Mouse (Mus musculus): ENCODE measurements around the gene Spen.

Spen gene

DNA sequence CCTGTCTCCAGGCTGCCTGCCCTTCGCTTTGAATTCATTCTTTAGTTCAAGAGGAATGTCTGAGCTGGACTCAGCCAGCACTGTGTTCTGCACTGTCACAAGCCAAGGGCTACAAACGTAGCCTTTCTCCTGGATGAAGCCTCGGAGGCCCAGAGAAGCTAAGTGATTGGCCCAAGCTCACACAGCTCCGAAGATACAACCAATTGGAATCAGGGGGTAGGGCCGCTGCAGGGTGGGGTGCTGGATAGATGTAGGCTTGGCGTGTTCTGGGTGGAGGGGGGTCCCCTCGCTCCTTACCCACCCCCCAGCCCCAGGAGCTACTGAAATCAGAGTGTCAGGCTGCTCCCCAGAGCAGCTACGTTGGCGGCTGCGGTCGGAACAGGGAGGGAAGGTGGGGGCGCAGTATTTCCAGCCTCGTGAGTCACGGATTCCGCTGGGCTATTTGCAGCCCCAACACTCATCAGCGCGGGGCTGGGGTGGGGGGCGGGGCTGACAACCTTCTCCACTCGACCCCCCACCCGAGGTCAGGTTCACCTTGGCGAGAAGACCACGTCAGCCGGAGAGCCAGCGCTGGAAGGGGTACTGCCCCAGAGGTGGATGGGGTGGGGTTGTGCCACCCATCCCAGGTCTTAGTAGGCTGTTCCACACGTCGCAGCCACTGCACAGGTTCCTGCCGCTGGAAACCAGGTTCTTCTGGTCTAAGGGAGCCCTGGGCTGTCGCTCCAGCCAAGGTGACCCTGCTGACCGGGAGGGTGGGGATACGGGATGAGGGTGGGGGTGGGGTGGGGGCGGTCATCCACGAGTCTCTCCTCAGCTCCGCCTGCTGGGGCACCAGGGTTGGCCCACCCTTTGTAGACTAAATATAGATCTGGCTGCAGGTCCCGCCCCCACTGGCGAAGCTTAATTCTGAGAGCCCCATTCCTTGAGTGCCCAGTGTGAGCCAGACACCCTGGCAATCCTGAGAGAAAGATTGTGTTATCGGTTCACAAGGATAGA lies 112.6 kb downstream of the Spen start:
- Histone ChIP-seq H3K27me3 (ENCODE audit: control insufficient read depth, insufficient read depth, low read length, poor library complexity, severe bottlenecking) (no peaks in the 10 kb centered on the region), H3K36me3 (ENCODE audit: control insufficient read depth, insufficient read depth, low read length, poor library complexity, severe bottlenecking) (no peaks in the 10 kb centered on the region)
- DNase-seq (ENCODE audit: low read depth, low spot score), result peak; percentile 84

DNA sequence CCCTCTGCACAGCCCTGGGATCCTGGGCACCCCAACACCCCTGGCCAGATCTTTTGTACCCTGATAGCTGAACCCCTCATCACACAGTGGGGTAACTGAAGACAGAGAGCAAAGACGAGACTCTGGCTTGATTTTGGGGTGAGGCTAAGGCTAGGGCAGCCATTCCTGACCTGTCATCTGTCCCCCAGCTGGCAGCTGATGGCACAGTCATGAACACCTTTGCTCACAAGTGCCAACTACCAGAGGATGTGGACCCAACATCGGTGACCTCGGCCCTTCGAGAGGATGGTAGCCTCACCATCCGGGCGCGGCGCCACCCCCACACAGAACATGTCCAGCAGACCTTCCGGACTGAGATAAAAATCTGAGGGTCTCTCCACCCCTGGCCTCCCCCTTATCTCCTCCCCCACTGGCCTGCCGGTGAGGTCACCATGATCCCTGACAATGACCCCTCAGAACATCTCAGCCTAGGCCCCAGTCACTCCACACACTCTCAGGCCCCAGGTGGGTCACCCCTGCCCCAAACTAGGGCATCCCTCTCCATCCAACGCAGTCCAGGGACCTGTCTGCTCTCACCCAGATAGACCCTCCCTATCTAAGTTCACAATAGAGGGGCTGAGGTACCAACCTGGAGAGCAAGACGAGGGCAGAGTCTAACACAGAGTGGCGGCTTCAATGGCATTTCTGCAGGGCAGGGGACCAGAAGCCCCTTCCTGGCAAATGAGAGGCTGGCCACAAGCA lies 114.5 kb downstream of the Spen start:
- Histone ChIP-seq H3K27me3 (ENCODE audit: control insufficient read depth, insufficient read depth, low read length, poor library complexity, severe bottlenecking) (no peaks in the 10 kb centered on the region), H3K36me3 (ENCODE audit: control insufficient read depth, insufficient read depth, low read length, poor library complexity, severe bottlenecking) (no peaks in the 10 kb centered on the region)
- DNase-seq (ENCODE audit: low read depth, low spot score), result no peak

DNA sequence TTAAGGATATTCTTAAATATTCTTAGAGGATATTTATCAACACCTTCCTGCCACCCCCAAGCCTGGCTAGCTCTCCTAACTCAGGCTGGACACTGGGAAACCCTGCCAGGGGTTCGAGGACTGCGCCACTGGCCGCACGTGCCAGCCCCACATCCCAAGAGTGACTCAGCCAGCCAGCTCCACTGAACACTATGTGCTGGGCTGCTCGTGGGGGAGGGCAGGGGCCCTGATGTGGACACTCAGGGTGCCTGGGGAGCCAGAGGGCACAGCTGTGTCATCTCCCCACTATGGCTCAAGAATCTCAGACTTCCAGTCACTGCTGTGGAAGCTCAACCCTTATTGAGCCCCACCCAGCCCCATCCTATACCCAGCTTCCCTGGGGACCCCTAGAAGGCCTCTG lies 115.1 kb downstream of the Spen start:
- Histone ChIP-seq H3K27me3 (ENCODE audit: control insufficient read depth, insufficient read depth, low read length, poor library complexity, severe bottlenecking) (no peaks in the 10 kb centered on the region), H3K36me3 (ENCODE audit: control insufficient read depth, insufficient read depth, low read length, poor library complexity, severe bottlenecking) (no peaks in the 10 kb centered on the region)
- no peak for DNase-seq (ENCODE audit: low read depth, low spot score)

GRCm38 (mm10) chr4:141422841-141423240 lies 115.6 kb downstream of the Spen start:
- Histone ChIP-seq H3K27me3 (ENCODE audit: control insufficient read depth, insufficient read depth, low read length, poor library complexity, severe bottlenecking) (no peaks in the 10 kb centered on the region), H3K36me3 (ENCODE audit: control insufficient read depth, insufficient read depth, low read length, poor library complexity, severe bottlenecking) (no peaks in the 10 kb centered on the region)
- no peak for DNase-seq (ENCODE audit: low read depth, low spot score)

- Histone ChIP-seq H3K27me3 (ENCODE audit: control insufficient read depth, insufficient read depth, low read length, poor library complexity, severe bottlenecking) (no peaks in the 10 kb centered on the region), H3K36me3 (ENCODE audit: control insufficient read depth, insufficient read depth, low read length, poor library complexity, severe bottlenecking) (no peaks in the 10 kb centered on the region)
- no peak for DNase-seq (ENCODE audit: low read depth, low spot score)
These were observed 117.0 kb downstream of the Spen start for GRCm38 (mm10) chr4:141421423-141421822.

GRCm38 (mm10) chr4:141420886-141421285 lies 117.5 kb downstream of the Spen start:
- Histone ChIP-seq H3K36me3 (ENCODE audit: control insufficient read depth, insufficient read depth, low read length, poor library complexity, severe bottlenecking) (no peaks in the 10 kb centered on the region), H3K27me3 (ENCODE audit: control insufficient read depth, insufficient read depth, low read length, poor library complexity, severe bottlenecking) (no peaks in the 10 kb centered on the region)
- DNase-seq (ENCODE audit: low read depth, low spot score), result no peak

GRCm38 (mm10) chr4:141420192-141420829 lies 118.1 kb downstream of the Spen start, which contains the start of gene Hspb7:
Gene Hspb7, plus strand, starts transcription at chr4:141420779.
- H3K27me3 ChIP-seq (ENCODE audit: control insufficient read depth, insufficient read depth, low read length, poor library complexity, severe bottlenecking), result no peaks in the 10 kb centered on the region
- no peaks in the 10 kb centered on the region for H3K36me3 ChIP-seq (ENCODE audit: control insufficient read depth, insufficient read depth, low read length, poor library complexity, severe bottlenecking)
- no peak for DNase-seq (ENCODE audit: low read depth, low spot score)

GRCm38 (mm10) chr4:141419398-141420191 lies 118.8 kb downstream of the Spen start:
- DNase-seq (ENCODE audit: low read depth, low spot score), result peak; percentile 90
- Histone ChIP-seq H3K36me3 (ENCODE audit: control insufficient read depth, insufficient read depth, low read length, poor library complexity, severe bottlenecking) (no peaks in the 10 kb centered on the region), H3K27me3 (ENCODE audit: control insufficient read depth, insufficient read depth, low read length, poor library complexity, severe bottlenecking) (no peaks in the 10 kb centered on the region)

Measured in splenic B cell, adult 2 months (primary cell).